Mouse (Mus musculus): Measurements from ENCODE around the gene Panx3.

DNA sequence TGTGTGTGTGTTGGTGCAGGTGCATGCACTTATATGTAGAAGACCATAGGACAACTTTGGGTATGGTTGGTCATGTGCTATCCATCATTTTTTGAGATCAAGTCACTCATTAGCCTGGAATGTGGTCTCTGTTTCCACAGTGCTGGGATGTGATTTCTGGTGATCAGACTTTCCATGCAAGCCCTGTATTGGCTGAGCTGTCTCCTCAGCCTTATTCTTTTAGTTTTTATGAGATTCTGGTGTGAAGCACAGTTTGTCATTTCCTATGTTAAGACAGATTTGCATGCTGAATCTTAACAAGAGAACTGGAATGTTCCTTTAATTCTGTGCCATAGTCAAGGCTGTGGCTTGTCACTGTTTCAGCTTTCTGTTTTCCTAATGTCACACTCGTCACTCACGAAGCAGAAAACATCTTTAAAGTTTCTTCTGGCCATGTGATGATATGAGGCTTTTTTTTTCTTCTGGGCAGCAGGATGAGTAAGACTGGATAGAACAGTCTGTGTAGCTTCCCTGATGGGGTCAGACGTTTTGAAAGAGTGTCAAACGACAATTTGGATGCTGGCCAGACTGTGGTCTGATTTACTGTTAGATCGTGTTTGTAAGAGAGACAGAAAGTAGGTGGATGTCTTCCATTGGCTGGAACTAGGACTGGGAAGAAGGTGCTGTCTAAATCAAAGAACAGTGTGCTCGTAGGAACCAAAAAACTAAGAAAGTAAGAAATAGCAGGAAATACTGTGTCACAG lies 32.1 kb downstream of the Panx3 start:
- TF ChIP-seq GATA1 (IDR thresholded peaks at IDR 0.05; ENCODE audit: low read length) (no peak), TAL1 (IDR thresholded peaks at IDR 0.05; ENCODE audit: low read length) (no peak)
